Mouse (Mus musculus) embryo, embryonic 10 days (tissue): ENCODE measurements around the gene Clic1.

ENCODE experiments used
- DNase-seq: peaks from one replicate; pipeline ENCODE4 v3.0.0-alpha.2; 2015; ENCODE audit warnings: low spot score

Gene Clic1

DNA sequence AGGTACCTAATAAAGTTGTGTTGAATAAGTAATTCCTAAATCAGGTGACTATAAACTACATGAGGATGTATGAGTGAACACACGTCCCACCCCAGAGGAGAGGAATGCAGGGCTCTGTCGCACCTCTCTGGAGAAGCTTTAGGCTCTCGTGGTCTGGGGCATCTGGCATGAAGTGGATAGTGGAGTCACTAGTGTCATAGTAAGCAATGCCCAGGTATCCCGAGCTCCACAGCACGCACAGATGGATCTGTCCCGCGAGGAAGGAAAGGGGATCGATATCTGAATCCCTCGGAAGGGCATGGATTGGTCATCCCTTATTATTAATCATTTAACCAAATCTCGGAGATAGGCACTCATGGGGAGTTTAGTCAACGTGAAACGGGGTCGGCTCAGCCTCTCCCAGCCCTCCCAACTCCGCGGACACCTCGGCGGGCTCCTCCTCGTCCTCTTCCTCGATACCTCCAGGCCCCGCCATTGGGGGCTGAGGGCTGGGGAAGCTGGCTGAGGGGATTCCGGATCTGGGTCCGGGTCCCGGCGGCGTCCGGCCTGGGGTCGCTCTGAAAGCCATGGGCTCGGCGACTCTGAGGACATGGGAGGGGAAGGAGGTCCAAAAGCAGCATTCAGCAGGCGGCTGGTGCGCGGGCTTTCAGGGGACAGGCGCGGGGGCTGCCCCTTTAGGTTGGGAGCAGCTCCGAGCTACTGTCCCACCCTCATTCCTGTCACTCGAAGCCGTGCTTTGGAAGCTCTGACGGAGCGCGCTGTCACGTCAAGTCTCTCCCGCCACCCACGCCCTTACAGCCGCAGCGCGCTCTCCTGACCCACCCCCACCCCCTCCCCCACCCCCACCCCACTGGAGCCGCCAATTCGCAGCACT, 3.7 kb upstream of the Clic1 start:
- DNase-seq: peak; percentile 33

DNA sequence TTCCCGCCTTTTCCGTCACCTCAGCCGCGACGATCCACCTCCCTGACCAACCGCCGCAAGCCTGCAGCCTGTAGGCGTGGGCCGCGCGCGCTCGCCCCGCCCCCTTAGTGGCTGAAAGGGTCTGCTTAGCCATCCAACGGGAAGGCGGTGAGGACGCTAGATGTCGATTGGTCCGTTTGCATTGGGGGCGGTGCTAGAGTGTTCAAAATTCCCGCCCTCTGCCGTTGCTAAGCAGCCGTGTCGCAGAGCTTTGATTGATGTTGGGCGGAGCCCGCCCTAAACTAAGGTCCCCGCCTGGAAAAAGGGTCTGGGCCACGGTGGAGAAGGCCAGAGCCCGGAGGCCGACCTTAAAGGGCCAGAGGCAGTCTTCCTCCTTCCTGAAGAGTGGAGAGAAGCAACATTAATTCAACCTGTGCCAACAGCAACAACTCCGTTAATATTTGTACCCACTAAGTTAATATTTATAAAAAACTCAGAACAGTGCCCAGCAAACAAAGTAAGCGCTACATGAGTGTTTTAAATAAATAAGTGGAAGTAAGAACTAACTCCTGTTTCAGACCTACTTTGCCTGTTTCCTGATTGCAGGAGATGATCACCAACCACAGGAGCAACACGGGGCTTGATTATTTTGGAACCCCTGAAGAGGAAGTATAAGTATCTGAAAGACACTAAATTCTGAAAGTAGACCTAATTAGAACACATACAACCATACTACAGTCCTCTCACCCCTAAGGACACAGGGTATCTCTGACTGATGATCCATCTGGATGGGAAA, 2.9 kb upstream of the Clic1 start, which contains the start of gene Msh5:
Msh5 (minus strand) TSS at position 65 of the 775 bp plus-strand sequence.
- DNase-seq: peak; percentile 100

DNA sequence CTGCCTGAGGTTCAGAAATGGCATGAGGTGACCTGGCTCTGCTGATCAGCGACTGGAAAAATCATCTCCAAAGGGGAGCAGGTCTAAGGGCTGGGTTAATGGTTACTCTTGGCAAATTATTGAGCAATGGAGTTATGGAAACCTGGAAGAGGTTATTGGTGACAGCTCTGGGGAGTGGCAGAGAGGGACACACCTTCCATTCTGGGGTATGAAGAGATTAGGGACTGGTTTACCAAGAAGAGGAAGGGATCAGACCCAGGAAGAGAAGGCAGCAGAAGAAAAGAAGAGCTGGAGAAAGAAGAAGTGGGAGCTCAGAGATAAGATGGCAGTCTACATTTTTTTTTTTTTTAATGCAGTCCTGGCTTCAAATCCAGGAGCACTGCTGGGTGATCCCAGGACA, 2.1 kb upstream of the Clic1 start:
- no peak for DNase-seq

DNA sequence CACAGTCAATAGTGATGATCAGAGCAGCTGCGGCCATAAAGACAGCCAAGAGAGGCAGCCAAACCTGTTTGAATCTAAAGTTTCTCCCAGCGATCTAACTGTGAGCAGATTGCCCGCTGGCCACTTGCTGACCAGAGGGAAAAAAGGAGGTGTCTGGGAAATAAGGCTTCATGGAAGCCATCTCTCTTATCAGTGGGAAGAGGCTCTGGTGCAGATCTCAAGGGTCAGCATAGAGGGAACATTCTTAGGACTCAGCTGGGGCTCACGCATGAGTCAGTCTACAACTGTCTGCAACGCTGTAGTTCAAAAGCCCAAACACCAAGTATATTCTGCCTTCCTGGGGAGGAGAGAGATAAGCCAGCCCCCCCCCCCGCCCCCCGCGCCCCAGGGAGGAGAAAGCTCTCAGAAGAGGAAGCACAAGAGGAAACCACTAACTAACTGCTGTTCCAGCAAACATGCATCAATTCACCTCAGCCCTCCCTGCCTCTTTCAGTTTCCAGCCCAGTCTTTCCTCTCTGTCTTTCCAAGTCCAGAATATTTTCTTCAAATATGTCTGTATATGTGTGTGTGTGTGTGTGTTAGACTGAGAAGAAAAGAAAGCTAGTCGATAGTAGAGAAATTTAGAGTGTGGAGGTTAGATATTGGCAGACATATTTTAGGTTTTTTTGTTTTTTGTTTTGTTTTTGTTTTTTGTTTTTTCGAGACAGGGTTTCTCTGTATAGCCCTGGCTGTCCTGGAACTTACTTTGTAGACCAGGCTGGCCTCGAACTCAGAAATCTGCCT, 1.4 kb upstream of the Clic1 start:
- DNase-seq: peak; percentile 43

DNA sequence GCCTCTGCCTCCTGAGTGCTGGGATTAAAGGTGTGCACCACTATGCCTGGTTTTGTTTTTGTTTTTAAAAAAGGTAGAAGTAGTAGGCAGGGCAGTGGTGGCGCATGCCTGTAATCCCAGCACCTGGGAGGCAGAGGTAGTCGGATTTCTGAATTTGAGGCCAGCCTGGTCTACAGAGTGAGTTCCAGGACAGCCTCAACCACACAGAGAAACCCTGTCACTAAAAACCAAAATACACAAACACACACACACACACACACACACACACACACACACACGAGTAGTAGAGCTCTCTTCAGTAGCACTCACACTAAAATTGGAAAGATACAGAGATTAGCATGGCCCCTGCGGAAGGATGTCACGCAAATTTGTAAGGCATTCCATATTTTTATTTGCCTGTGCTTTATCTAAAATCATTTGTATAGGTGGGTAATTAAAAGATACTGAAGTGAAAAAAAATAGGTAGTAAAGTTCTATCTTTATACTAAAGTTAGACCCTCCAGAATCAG, 780 bp upstream of the Clic1 start:
- DNase-seq: no peak

DNA sequence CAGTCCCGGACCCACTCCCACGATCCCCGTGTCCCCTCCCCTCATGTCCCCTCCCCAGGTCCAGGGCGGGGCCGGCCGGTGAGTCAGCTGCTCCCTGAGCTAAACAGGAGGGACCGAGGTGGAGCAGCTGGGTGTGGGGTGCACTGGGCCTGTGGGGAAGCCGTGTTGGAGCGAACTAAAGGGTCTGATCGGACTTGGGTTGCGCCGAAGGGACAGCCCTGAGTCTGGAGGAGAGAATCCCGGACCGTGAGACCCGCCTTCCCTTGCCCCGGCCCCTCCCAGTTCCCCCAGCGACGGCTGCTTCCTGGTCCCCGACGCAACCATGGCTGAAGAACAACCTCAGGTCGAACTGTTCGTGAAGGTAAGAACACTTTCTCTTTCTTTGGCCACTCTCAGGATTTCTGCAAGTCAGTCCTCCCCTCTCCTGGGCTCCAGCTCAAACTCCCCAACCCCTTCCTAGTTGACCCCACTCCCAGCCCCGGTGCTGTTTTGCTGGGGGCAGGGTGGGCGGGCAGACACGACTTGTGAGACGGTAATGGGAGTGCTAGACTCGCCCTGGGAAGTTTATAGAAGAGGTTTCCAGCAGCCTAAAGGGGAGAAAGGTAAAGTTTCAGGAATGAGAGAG, 472 bp downstream of the Clic1 start:
- peak; percentile 79 for DNase-seq

DNA sequence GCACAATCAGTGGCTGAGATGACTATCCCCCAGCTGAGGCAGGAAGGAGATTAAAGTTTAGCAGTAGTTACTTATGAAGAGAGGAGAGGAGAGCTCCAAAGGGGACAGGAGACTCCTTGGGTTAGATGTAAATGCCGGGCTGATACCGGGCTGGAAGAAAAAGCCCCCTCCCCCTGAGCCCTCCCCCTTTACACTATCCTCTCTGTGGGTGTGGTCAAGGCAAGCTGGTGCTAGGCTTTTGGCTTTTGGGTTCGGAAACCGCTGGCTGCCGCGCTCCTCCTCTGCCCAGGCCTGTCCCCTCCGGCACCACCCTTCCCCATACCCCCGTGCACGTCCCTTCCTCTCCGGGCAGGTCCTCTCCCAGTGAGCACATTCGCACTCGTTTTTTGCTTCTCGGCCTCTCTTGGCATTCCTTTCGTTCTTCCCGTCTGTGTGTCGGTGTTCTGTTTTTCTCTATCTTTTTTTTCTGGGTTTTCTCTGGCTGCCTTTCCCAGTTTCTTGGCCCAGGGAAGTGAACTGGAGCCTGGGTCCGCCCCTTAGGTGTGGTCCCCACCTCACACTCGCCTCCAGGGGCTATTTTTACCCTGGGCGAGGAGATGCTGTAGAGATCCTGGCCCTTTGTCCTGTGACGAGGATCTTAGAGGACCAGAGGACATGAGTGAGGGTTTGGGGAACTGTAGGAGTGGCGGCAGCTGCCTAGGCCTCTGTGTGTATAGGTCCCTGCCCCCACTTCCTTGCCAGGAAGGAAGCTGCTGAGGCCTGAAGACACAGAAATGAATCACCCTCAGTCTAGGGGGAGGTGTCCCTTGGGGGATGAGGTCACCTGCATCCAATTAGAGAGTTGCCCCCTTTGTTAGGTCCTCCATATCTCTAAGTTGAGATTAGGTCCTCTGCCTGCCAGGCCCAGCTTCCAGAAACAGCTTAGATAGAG, 1.7 kb downstream of the Clic1 start:
- DNase-seq: peak; percentile 88

DNA sequence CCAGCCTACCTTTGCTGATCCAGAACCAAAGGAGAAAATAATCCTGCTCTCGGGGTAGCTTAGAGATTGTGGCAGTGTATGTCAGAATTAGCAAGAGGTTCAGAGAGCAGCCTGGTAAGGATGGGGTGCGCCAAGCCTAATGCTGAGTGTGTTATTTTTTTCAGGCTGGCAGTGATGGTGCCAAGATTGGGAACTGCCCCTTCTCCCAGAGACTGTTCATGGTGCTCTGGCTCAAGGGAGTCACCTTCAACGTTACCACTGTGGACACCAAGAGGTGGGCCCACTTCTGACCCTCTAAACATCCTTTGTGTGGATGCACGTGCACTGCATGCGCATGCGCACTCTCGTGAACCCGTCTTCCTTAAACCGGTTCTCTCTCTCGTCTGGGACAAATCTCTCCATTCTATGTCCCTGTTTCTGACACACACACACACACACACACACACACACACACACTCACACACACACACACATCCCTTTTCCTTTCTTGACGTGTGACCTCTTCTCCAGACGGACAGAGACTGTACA, 2.6 kb downstream of the Clic1 start:
- no peak for DNase-seq

DNA sequence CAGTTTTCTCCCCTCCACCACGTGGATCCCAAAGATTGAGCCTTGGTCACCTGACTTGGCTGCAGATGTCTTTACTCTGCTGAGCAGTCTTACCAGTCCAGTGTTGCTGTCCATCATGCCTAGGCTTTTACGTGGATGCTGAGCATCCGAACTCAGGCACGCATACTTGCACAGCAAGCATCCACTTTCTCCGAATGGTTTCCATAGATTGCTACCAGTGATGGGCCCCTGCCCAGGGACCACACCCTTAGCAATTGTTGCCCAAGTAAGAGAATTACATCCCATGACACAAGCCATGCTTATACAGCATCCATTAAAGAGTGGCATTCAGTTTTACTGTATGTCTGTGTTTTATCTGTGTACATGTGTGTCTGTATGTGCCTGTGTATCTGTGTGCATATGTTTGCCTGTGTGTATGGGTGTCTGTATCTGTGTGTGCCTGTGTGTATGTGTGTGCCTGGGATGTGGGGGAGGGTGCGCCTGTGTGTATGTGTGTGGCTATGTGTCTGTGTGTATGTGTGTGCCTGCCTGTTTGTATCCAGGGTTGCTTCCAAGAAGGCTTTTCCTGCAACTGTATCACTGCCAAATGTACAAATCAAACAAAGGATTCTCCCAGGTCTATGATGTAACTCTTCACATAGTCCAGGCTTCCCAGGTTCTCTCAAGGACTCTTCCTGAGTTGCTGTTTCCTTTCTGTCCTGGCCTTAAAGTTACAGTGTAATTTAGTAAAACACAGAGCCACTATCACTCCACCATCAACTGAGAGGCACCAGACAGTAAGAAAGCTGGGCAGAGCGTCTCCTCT, 6.1 kb downstream of the Clic1 start:
- DNase-seq: no peak

DNA sequence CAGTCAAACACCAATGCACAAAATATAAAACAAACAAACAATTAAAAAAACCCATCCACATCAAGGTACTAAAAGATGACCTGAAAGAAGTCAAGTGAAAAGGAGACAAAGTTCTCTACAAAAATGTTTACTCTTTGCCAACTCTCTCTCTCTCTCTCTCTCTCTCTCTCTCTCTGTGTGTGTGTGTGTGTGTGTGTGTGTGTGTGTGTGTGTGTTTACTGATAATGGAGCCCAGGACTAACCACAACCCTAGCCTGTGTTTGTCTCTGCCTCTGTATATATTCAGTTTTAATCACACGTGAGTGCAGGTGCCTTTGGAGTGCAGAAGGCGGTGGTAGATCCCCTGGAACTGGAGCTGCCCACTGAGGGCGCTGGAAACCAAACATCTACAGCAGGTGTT, 7.3 kb downstream of the Clic1 start:
- DNase-seq: no peak

DNA sequence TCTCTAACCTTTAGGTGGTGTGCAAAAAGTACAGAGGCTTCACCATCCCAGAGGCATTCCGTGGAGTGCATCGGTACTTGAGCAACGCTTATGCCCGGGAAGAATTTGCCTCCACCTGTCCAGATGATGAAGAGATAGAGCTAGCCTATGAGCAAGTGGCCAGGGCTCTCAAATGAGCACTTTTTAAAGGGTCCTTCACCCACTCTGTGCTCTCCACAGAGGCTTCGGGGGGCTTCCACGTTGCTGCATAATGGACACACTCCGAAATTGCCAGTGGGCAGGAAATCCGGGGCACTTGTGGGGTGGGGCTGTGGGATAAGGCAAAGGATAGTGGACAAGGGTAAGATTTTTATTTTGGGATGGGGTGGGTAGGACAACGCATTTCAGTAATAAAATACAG, 8.6 kb downstream of the Clic1 start:
- DNase-seq: no peak

DNA sequence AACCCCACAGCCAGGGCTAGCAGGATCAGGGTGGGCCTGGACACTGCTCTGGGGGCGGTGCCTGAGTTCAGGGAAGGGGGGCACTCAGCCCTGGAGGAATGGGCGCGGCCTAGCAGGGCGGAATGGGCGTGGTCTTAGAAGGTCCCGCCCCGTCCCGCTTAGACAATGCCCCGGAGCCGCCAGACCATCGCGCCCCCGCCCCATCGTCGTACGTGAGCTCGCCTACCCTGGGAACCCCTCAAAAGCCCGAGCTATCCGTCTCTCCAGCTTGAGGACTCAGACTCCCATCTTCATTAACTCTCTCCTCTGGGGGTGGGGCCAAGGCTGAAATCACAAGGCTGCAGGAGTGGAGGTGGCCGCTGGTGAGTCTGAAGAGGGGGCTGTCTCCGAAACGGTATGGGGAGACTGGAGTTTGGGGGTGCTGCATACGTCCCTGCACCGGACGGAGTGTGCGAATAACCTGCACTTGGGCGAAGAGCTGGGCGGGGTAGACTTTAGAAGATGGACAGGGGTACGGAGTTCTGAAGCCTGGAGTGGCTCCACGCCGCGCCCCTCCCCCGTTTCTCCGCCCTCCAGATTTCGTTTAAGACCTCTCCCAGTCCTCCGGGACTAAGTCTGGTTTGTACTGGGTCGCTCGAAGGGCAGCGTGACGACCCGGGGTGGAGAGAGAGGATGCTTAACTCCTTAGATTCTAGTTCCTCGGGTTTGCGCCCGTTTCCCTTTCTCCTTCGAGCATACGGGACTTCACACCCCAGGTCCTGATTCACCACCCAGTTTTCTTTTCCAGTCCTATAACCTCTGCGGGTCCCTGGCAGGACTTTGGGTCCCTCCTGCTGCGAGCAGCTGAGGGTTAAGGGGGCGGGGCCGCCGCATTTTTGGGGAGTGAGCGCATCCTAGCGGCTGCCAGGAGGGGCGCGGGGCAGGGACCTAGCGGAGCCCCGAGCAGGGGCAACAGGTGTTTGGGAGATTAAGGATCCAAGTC, 9.4 kb downstream of the Clic1 start, which contains the start of gene Ddah2:
Ddah2 (plus strand) TSS at position 125 of the 982 bp plus-strand sequence.
- DNase-seq: peak; percentile 98

DNA sequence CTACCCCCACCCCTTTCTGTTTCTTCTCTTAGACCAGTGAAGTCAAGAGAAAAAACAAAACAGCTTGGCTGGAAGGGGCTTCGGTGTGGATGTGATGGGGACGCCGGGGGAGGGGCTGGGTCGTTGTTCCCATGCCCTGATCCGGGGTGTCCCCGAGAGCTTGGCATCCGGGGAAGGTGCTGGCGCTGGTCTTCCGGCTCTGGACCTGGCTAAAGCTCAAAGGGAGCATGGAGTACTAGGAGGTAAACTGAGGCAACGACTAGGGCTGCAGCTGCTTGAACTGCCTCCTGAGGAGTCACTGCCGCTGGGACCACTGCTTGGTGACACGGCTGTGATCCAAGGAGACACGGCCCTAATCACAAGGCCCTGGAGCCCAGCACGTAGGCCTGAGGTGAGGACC, 10.3 kb downstream of the Clic1 start:
- DNase-seq: no peak

DNA sequence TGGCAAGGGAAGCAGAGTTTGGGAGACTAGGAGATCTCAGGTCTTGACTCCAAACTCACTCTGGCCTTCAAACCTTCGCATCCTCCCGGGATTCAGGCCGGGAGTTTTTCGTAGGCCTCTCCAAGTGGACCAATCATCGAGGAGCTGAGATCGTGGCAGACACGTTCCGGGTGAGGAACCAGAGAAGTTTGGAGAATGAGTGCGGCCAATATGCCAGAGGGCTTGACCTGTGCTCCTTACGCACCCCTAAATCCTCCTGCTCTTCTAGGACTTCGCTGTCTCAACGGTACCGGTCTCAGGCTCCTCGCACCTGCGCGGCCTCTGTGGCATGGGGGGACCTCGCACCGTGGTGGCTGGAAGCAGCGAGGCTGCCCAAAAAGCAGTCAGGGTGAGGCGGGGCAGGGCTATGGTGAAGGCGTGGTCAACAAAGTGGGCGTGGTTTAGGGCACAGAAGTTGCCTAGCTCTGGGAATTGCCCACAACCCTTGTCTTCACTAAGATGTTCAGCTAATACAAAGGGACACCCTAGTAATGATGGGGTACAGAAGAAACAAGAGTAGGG, 11.1 kb downstream of the Clic1 start:
- DNase-seq: peak; percentile 51

DNA sequence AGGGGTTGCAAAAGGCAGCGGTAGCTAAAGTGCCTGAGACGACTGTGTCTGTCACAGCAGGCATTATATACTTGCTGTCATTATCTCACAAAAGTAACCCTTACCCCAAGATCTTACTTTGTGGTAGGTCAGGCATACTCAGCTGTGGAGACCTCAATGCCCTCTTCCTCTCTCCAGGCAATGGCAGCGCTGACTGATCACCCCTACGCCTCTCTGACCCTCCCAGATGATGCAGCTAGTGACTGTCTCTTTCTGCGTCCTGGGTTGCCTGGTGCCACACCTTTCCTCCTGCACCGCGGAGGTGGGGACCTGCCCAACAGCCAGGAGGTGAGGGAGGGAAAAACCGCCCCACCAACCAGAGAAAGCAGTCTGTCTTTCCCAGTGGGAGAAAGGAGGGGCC, 11.5 kb downstream of the Clic1 start:
- DNase-seq: no peak

DNA sequence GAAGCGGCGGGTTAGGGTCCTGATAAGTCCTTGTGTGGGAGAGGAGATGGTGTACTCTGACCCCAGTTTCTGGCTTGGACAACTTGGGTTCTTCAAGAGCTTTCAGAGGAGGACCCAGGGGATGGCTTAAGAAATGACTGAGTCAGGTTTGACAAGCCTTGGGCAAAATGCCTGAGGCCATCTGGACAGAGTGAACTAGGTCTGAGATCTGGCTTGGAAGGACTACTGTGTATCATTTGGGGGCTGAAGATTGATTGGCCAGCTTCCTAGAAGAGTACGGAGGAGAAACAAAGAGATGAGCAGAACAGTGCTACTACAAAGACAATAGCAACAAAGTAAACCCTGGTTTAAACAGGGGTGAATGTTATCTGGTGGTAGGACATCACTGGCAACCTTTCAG, 13.7 kb downstream of the Clic1 start:
- DNase-seq: no peak

DNA sequence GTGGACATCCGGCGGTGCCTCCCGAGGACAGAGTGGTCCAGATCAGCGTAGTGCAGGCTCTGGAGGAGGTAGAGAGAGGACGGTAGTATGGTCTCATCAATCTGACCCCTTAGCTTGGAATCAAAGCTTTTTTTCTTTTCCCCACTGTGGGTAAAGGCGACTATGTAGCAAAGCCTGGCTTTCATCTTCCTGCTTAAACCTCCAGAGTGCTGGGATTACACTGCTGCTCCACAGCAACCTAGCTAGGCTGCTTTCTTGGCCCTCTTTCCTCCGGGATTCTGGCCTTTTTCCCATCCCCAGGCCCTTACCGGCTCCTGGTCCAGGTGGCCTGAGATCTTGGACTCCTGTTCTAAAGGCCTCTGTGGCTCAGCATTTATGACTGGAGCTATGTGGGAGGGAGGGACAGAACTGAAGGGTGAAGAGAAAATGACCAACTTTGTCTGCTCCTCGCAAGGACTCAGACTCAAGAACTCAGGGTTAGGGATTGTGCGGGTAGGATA, 14.7 kb downstream of the Clic1 start:
- no peak for DNase-seq
